Mouse (Mus musculus) retina, postnatal 7 days (tissue): ENCODE results near the gene Cep72.
"Not testable (repeated sequence)": the region's sequence is repeated elsewhere in the genome, so short reads cannot be mapped to it uniquely, and the experiment has no call there.

Experiments
- DNase-seq: peaks from one replicate; pipeline ENCODE4 v3.0.0-alpha.2; 2012; ENCODE audit warnings: low read depth, low spot score

Cep72 gene

DNA sequence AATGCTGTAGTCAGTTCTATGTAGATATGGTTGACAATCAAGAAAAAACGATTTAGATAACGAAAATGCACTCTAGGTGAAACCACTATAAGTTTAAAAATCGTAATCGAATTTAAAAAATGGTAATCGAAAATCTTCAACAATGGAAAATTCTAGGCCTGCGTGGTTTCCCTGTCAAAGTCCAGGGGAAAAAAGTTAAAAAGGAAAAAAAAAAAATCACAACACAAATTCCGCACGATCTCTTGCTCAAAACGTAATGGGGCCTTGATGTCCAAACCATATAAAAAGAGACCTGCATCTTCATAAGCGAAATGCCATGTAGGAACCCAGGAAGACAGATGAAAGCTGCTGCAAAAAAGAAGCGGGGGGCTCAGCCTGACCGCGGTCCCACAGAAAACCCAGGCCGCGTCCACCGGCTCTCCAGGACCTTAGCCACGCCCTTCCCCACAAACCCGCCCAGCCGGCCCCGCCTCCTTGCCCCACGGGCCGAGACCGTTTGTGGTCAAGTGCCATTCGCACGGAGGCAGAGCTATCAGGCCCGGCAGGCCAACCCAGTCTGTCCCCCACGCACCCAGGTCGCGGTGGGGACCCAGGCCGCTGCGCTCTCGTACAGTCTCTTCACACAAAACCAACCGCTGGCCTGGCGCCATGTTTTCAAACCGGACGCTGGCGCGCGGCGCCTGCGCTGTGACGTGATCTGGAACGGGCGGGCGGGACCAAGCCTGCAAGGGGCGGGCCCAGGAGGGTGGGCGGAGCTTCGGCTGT lies at the start of gene Cep72:
Gene Cep72, minus strand, starts transcription at position 687 of the 765 bp plus-strand sequence.
- peak; percentile 79 for DNase-seq

- DNase-seq = no peak
These were observed 45.3 kb upstream of the Cep72 start for GRCm38 (mm10) chr13:74107410-74107809.

DNA sequence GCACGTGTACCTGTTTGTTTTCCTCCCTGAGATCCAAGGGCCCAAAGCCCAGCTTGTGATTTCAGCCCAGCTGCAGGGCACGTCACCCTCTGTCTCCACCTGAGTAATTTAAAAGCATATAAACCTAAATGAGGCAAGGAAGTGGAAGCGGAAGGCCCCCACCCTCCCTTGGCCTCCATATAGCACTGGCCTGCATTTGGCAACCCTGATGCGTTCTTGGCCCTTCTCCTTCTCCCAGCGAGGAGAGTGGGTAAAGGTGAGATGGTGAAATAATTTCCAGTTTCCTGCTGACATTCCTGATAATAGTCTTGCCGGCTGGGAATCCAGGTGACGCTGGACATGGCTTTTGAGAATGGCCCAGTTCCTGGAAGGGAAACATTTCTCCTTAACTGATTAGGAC lies 42.3 kb upstream of the Cep72 start:
- no peak for DNase-seq

DNA sequence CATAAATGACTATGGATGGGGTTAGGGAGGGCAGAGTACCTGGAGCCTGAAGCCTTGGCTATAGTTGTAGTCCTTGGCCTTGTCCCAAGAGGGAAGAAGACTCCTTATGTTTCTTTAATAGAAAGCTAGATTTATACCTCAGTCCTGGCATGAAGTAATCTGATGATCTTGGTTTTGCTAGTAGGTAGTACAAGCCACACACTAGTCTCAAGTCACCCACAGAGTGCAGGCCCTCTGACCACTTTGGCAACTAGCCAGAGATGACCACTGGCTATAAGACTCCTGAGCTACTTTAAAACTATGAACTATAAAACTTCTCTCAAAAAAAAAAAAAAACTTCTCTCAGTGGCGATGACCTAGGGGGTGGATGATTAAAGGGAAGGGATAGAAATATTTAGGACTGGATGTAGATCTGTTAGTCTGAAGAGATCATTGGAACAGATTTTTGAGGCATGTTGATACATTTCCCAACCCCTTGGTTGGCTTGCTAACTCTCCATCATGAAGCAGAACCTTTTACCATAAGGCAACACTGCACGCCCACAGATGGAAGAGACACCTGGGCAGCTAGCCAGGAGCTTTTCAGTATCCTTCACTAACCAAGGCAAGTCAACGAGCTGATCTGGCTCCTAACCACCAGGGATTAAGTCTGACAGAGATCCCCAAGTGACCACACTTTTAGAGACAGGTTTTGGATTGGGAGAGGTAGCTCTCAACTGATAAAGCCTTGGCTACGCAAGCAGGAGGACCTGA lies 40.9 kb upstream of the Cep72 start:
- no peak for DNase-seq

DNA sequence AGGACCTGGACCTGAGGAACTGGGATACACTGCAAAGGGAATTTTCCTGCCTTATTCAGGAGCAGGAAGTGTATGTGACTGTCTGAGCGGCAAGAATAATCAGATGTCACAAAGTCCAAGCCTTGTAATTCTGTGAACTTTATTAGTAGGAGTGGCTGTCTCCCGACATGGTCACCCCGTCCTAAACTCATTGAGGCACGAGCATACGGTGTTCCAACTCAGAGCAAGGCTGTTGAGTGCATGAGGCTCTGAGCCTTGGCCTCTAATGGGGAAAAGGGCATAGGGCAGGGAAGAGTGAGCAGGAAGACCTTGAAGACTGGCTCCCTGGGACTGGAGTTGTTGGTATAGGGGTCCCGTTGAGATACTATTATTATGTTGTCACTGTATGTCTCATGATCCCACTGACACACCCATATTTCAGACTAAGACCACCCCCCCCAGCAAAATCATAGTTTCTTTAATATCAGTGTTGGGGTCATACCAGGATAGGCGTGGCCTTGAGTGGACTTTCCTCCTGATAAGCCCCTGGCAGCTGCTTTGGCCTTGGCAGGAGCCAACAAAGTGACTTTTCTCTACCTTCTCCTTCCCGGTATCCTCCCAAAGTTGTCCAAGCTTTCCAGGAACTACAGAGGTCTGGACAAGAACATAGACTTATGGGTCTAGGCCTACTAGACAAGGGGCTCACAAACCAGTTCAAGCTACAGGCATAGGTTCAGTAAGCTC lies 40.2 kb upstream of the Cep72 start:
- no peak for DNase-seq

GRCm38 (mm10) chr13:74098913-74099312 lies 36.8 kb upstream of the Cep72 start:
- DNase-seq = no peak

GRCm38 (mm10) chr13:74096715-74097363 lies 34.7 kb upstream of the Cep72 start:
- DNase-seq = peak; percentile 51

GRCm38 (mm10) chr13:74095936-74096335 lies 33.8 kb upstream of the Cep72 start:
- no peak for DNase-seq

DNA sequence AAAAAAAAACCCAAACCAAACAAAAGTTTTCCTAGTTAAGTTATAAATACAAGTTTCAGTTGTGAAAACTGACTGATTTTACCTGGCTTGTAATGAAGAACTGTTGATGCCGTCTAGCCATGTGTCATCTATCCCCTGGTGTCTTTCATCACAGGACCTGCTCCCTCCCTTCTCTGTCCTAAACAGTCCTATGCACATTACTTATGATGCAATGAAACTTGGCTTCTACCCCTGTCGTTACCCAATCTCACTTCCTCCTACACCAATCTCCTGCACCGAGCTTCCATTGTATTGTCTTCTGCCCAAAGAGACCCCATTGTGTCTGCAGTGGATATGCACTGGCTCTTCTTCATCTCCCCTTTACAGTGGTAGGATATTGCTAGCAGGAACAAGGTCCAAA lies 28.2 kb upstream of the Cep72 start:
- DNase-seq = no peak

GRCm38 (mm10) chr13:74073369-74073768 lies 11.3 kb upstream of the Cep72 start:
- no peak for DNase-seq

DNA sequence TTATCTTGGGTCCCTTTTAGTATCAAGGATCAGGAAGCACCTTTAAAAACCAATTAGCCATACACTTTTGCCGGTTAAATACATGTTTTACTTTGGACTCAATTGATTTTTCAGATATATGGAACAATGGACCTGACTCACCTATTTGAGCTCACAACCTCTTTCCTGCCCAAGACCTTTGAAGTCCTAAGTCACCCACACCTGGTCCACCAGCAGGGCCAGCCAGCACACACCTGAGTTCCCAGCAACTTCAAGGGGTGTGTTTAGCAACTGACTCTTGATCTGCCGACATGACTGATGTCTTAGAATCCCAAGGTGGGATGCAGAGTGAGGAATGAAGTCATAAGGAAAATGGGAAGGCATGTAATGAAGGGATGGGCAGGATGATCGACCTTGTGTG lies 9.6 kb upstream of the Cep72 start:
- DNase-seq = no peak

DNA sequence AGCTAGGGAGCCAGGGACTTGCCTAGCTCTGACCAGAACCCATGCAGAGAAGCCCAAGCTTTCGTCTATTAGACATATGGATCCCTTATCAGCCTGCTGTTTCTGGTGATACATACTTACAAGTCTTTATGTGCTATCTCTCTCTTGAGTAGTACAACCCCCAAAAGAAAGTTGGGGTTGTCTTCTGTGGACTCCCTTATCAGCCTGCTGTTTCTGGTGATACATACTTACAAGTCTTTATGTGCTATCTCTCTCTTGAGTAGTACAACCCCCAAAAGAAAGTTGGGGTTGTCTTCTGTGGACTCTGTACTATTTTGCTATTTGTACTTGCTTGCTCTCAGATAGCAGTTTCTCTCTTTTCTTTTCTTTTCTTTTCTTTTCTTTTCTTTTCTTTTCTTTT lies 9.1 kb upstream of the Cep72 start:
- DNase-seq = not testable (repeated sequence)

GRCm38 (mm10) chr13:74066576-74066975 lies 4.5 kb upstream of the Cep72 start:
- no peak for DNase-seq

DNA sequence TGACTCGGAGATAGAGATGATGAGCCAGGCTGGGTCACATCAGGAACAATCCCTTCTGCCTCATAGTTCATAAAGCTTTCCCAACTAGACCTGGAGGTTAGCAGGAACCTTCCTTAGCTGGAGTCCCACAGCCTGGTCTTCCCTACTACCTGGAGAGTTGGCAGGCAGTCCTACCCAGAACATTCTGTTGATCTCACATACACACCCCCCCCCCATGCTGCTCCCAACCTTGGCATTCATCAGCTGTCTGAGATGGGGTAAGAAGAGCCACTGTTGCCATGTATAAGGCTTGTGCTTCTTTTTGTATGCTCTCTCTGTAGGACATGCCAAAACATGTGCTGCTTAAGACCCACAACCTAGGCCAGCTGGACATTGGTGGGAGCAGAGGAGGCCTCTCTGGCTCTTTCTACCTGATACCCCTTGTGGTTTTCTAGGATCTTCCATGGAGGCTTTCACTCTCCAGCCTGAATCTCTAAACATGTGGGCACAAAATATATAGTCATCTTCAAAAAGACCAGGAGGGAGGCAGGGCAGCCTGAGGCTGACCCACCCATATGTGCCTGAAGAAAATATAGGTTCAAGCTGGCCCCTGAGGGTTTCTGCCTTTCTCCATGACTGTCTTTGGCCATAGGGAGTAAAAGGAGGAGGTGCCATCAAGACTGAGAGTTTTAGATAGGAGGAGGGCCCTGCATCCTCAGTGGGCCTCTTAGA lies 1.4 kb upstream of the Cep72 start:
- DNase-seq = no peak

DNA sequence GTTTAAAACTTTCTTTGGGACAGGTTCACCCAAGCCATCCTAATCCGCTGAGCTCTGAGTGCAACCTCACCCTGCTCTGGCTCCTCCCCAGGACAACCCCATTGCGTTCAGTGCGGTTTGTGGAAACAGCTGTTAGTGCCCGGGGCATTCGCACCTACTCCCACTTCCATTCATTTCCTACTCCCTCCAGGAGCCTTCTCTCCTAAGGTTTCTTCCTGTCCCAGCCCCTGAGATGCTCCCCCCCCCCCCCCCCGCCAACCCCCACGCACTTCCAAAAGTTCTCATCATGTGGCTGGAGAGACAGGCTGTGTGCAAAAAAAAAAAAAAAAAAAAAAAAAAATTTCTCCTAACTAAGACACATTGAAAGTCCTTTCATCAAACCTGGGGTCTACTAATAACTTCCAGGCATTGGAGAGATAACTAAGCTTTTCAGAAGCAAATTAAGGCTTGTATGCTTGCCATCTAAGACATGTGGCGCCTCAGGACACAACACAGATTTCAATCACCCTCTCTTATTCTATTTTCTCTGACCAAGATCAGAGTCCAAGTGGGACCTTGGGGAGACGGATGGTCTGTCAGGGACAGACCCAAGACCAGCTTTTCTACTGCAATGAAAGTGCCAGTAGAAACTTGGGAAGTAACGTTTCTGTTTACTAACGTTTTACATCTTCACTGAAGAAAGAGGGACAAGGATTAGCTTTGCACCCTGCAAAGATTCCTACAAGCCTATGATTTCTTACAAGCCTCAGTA lies 454 bp upstream of the Cep72 start:
- DNase-seq = no peak

DNA sequence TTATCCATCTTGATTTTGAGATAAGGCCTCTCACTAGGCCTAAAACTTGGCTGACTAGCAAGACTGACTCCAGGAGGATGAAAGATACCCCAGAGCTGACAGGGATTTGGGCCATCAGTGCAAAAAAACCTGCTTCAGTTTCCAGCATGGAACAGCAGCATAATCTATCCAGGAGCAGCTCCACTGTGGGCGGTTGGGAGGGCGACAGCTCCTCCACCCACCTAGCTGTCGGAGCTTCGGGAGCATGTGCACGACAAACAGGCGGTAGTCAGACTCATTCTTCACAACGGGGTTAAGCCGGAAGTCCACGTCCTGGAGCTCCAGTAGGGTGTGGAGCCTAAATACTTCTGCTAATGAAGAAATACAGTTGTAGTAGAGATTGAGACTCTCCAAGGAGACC lies 4.0 kb downstream of the Cep72 start:
- no peak for DNase-seq

DNA sequence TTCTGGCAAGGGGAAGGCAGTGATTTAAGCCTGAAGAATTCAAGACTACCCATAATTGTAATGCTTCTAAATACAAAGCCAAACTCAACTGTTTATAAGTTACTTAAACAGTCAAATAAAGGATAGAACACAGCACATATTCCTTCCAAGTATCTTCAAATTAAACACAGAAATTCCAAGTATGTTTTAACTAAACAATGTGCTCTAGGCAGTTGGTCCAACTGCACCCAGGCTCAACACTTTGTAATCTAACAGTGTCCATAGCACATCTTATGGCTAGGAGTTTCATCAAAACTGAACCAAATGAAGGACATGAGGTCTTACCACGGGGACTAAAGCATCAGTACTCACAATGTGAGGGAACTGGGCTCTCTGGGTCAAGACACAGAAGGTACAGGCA lies 5.9 kb downstream of the Cep72 start:
- no peak for DNase-seq

GRCm38 (mm10) chr13:74039926-74040325 lies 22.2 kb downstream of the Cep72 start:
- DNase-seq = no peak

DNA sequence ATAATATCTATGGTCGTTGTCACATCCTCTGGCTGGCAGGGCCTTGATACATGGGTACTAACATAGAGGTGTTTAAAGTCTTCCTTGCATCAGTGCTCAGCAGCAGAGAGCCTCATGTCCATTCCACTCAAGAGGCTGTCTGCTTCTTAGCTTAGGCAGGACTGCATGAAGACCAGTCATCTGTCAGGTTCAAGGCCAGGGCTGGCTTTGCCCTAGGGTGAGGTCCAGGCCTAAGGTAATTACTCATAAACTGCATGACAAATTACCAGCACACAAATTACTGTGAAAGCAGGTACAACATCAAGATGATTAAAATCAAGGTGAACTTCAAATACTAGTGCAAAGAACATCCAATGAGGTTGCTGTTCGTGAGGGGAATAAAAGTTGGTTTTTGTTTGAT lies 26.3 kb downstream of the Cep72 start:
- DNase-seq = no peak

DNA sequence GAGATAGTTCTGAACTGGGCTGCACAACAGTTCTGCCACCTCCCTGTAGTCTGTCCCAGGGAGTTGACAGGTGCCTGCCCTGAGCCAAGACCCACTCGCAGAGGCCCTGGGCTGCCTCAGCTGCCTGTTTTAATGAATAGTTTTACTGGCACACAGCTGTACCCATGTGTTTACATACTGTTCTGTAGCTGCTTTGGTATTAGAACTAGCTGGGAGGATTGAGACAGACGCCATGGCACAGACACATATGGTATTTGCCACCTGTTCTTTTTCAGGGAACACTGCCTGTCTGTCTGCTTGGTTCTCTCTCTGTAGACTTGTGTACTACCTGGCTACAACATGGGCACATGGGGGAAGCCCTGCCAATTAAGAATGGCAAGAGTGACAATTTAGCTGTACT lies 27.3 kb downstream of the Cep72 start:
- DNase-seq = no peak

GRCm38 (mm10) chr13:74031133-74031532 lies 31.0 kb downstream of the Cep72 start:
- DNase-seq = no peak
